Mouse (Mus musculus) megakaryocyte, embryonic 14.5 days (primary cell): ENCODE data around the gene Shisa3. TPM values are rescaled to one million over a fixed set of nuclear protein-coding genes. Genes with fewer than 3 reads are reported as not detected.

ENCODE experiments used
- H3K27me3 ChIP-seq: replicated peaks from 2 replicates; pipeline ENCODE3; 2012; ENCODE audit warnings: inconsistent platforms
- H3K36me3 ChIP-seq: replicated peaks from 2 replicates; pipeline ENCODE3; 2012; ENCODE audit warnings: low read length, inconsistent platforms, mixed read lengths
- H3K4me1 ChIP-seq: 2 replicates; pipeline ENCODE4 v1.6.1; 2012; ENCODE audit warnings: inconsistent platforms
- H3K4me3 ChIP-seq: replicated peaks from 2 replicates; pipeline ENCODE3; 2012; ENCODE audit warnings: moderate library complexity, mild to moderate bottlenecking, inconsistent platforms
- H3K9me3 ChIP-seq: 2 replicates; pipeline ENCODE4 v1.6.1; 2012; ENCODE audit warnings: inconsistent platforms
- FLI1 ChIP-seq: IDR thresholded peaks from 2 replicates; pipeline ENCODE4 v1.6.1; 2012; ENCODE audit warnings: low read length, inconsistent platforms, mixed read lengths
- GATA1 ChIP-seq: IDR thresholded peaks from 3 replicates; pipeline ENCODE4 v1.6.1; 2012; ENCODE audit warnings: mixed read lengths, low read length, inconsistent platforms, borderline replicate concordance
- polyA plus RNA-seq: library from polyadenylated mRNA; stranded (reverse); fragments of >175 nt; gene quantifications from 2 replicates; pipeline ENCODE4 v1.2.3, GENCODE M21; 2012; ENCODE audit warnings: low replicate concordance; ENCODE audit not compliant: insufficient read depth

The Shisa3 gene
- polyA plus RNA-seq, 1 experiment = not detected

DNA sequence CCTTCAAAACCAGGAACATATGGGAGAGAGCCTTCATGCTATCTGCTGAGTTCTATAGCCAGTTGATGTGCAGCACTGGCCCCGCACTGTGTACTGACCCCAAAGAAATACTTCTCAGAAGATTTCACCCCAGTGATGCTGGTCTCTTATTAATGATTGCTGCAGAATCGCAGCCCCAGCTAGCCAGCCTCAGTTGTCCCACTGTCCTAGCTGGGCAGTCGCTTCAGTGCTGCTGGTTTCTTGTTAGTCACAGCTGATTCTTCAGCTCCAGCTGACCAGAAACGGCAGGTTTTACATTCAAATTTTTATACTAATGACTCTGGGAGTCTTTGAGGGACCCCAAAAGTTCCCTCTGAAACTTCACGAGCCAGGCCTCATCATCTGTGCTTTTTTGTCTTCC is 42.3 kb downstream of the Shisa3 start:
- H3K27me3 ChIP-seq = no peaks in the 10 kb centered on the region
- H3K4me3 ChIP-seq = no peak overlapping the region
- peaks cover 100% of the 10 kb centered on the region for H3K36me3 ChIP-seq
- peaks cover 4% of the 10 kb centered on the region; the same call in 1 of the 2 replicates for H3K4me1 ChIP-seq
- no peak for TF ChIP-seq FLI1
- no peak for TF ChIP-seq GATA1
- H3K9me3 ChIP-seq = no peaks in the 10 kb centered on the region

DNA sequence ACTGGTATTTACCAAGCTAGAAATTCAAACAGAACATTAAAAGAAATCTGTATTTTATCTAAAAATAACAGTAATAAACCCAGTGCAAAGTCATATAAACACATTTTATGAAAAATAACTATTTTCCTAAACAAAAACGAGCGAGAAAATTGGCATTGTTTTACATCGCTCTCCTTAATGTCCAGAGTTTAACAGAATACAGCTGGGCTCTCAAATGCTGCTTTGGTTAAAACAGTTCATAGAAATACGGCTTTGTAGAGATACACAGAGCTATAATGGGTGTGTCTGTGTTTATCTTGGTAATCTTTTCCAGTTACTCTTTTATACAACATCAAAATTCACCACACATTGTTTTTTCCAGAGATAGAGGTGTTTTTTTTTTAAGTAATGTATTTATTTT is 44.8 kb downstream of the Shisa3 start:
- no peak for TF ChIP-seq FLI1
- TF ChIP-seq GATA1 = no peak
- no peaks in the 10 kb centered on the region for H3K27me3 ChIP-seq
- H3K9me3 ChIP-seq = no peaks in the 10 kb centered on the region
- peaks cover 100% of the 10 kb centered on the region for H3K36me3 ChIP-seq
- 0 out of 2 replicates have a peak, but pooled peaks cover 6% of the 10 kb centered on the region for H3K4me1 ChIP-seq
- no peak overlapping the region for H3K4me3 ChIP-seq

DNA sequence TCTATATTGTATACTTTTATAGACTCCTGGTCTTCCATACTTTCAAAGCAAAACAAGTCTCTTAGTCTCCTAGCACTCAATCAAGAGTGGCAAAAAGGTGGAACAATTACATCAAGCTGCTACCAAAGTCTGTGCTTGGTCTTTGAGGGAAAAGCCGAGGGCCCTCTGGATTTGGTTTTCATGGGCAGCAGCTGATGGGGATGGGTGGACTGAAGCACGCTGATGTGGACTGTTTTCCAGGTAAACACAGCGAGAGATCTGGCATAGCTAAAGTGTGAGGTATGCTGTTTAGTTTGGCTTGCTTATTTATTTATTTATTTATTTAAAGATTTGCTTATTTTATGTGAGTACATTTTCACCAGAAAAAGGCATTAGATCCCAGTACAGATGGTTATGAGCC is 45.9 kb downstream of the Shisa3 start:
- Histone ChIP-seq H3K27me3 (no peaks in the 10 kb centered on the region), H3K9me3 (no peaks in the 10 kb centered on the region), H3K4me3 (no peak overlapping the region), H3K4me1 (0 out of 2 replicates have a peak, but pooled peaks cover 6% of the 10 kb centered on the region), H3K36me3 (peaks cover 100% of the 10 kb centered on the region)
- TF ChIP-seq FLI1 (no peak), GATA1 (no peak)

DNA sequence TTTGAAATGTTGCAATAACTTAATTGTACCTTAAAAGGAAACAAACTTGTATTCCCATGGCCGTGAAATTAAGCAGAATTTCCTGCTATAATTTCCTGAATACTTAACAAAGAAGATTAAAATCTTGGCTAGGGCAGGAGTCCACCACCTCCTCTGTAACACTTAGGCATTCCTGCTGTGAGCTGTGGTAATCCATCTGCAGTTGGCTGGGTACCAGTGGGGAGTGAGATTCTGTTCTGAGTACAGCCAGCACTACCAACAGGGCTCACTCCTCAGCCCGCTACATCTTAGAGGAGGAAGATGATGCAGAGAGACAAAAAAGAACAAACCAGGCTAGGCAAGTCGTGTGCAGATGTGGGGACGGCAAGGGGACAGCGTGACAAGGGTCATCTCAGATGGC is 46.9 kb downstream of the Shisa3 start:
- Histone ChIP-seq H3K4me1 (0 out of 2 replicates have a peak, but pooled peaks cover 6% of the 10 kb centered on the region), H3K4me3 (no peak overlapping the region), H3K9me3 (no peaks in the 10 kb centered on the region), H3K27me3 (no peaks in the 10 kb centered on the region), H3K36me3 (peaks cover 100% of the 10 kb centered on the region)
- no peak for TF ChIP-seq FLI1
- TF ChIP-seq GATA1 = no peak

DNA sequence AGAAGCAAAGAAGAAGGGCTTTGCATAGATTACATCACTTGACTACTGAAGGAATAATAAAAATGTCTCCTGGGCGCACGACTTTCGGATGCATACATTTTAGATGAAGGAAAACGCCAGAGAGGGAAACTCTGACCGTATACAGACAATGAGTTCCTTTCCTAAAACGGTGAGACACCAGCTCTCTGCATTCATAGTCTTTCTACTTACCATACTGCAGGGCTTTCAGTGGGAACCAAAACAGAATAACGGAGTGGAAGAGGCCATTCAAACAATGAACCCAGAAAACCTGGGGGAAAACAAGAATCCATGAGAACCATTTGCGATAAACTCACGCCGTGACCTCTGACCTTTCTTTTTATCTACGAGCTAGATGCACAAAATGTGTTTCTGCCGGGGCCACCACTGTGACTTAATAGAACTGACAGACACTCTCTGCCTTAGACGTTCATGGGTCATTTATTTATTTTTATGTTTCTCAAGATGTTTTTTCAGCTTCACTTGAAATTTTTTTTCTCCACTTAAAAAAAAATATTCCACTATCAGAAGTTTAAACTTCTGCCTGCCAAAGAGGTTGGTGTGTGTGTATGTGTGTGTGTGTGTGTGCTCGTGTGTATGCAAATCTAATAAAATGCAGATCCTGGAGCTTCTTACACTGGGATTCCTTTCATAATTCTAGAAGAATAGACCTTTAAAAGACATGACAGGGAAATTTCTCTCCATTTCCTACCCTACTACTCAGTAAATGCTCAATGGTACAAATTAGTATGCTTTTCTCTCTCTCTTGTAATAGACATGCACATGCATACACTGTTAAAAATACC is 48.2 kb downstream of the Shisa3 start:
- 0 out of 2 replicates have a peak, but pooled peaks cover 6% of the 10 kb centered on the region for H3K4me1 ChIP-seq
- H3K36me3 ChIP-seq = peaks cover 100% of the 10 kb centered on the region
- no peak overlapping the region for H3K4me3 ChIP-seq

DNA sequence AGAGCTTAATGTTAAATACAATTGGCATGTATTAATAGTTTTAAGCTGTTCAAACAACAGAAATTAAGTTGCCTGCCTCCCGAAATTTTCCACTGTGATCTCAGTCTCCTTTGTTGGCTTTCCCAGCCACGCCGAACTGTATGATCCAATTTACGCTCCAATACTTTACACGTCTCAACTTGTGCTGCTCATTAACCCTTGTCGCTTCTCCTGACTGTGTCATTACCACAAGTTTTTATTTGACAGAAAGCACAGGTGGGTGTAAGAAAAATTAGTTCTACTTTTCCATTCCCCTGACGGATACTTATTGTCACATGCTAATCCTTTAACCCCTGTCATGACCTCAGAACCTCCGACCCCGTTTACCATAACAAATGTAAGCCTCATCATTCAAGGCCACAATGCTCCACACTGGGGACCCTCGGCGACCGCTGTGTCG is 49.2 kb downstream of the Shisa3 start:
- Histone ChIP-seq H3K36me3 (peaks cover 99% of the 10 kb centered on the region), H3K27me3 (no peaks in the 10 kb centered on the region), H3K9me3 (no peaks in the 10 kb centered on the region), H3K4me3 (no peak overlapping the region), H3K4me1 (0 out of 2 replicates have a peak, but pooled peaks cover 6% of the 10 kb centered on the region)
- TF ChIP-seq GATA1 = no peak
- TF ChIP-seq FLI1 = no peak

More for the DNA sequence above, 48.2 kb downstream of the Shisa3 start:
- no peaks in the 10 kb centered on the region for H3K27me3 ChIP-seq
- no peaks in the 10 kb centered on the region for H3K9me3 ChIP-seq
- TF ChIP-seq FLI1 (no peak), GATA1 (no peak)

DNA sequence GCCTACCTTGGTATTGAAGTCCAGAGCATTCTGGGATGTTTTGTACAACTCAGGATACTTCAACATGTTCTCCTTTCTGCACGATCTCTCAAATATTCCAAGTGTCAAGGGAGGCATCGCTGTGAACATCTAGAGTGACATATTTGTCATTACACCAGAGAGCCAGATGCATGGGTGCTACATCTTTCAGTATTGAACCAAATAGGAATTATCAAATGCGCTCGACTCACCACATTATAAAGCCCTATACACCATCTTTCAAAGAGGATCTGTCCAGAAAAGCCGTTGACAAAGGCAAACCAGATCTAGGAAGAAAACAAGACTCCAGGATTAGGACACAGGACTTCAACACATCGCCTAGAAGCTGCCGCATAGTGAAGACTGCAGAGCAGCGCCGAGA is 52.2 kb downstream of the Shisa3 start:
- no peak for TF ChIP-seq GATA1
- no peak for TF ChIP-seq FLI1
- Histone ChIP-seq H3K4me1 (0 out of 2 replicates have a peak, but pooled peaks cover 3% of the 10 kb centered on the region), H3K27me3 (no peaks in the 10 kb centered on the region), H3K9me3 (no peaks in the 10 kb centered on the region), H3K4me3 (no peak overlapping the region), H3K36me3 (peaks cover 98% of the 10 kb centered on the region)

DNA sequence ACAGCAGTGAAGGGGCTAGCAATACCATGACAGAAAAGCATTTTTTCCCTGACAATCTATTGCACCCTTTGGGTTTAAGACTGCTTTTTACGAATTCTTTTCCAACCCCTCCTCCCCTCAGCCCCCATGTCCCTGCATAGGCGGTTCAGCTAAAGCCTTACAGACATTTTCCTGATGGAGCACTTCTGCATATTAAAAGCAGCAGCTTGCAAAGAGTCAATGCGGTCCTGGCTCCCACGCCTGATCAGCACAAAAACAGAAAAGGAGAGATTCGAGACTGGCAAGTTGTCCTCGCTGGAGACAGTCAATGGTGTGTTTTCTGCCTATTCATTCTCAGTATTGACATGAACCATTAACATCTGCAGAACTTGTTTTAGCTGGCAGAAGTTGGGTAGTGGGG is 55.0 kb downstream of the Shisa3 start:
- no peak overlapping the region for H3K4me3 ChIP-seq
- H3K27me3 ChIP-seq = no peaks in the 10 kb centered on the region
- TF ChIP-seq GATA1 (no peak), FLI1 (no peak)
- H3K36me3 ChIP-seq = peaks cover 98% of the 10 kb centered on the region
- H3K4me1 ChIP-seq = no peaks in the 10 kb centered on the region
- H3K9me3 ChIP-seq = no peaks in the 10 kb centered on the region

DNA sequence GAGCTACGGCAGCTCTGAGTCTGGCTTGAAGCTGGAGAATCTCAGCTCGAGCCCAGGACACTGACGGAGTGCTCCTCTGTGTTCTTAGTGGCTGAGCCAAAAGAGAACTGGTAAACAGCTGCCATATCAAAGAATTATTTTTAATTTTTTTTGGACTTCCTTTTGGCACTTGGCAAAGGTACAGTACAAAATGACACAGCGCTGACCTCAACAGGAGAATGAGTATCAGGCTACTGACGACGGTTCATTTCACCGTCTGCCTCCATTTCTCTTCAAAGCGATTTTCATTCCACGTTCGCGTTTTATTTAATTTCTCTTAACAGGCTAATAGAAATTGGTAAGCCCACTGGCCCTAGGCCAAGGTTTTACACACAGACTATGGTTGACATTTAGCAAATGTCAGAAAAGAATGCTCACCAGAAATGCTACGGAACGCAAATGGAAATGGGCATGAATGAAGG is 61.8 kb downstream of the Shisa3 start:
- peaks cover 100% of the 10 kb centered on the region for H3K36me3 ChIP-seq
- TF ChIP-seq GATA1 = no peak
- TF ChIP-seq FLI1 = no peak
- H3K4me1 ChIP-seq = peaks cover 5% of the 10 kb centered on the region
- H3K9me3 ChIP-seq = no peaks in the 10 kb centered on the region
- H3K4me3 ChIP-seq = no peak overlapping the region
- H3K27me3 ChIP-seq = no peaks in the 10 kb centered on the region

DNA sequence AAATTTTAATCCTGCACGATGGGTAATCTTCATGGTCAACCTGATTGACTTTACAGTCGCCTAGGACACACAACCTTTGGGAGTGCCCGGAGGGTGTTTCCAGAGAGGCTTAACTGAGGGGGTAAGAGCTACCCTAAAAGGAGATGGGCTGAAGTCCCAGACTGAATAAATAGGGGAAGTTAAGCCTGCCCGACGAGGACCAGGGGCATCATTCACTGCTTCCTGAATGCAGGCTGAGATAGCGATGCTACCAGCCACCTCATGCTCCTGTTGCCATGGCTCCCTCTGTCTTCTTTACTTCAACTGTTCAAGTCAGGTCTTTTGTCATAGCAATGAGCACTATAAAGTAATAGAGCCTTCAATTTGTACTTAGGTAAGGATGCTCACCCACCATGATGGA is 62.5 kb downstream of the Shisa3 start:
- Histone ChIP-seq H3K4me1 (peaks cover 5% of the 10 kb centered on the region), H3K27me3 (no peaks in the 10 kb centered on the region), H3K4me3 (no peak overlapping the region), H3K36me3 (peaks cover 100% of the 10 kb centered on the region), H3K9me3 (no peaks in the 10 kb centered on the region)
- TF ChIP-seq FLI1 (no peak), GATA1 (no peak)

DNA sequence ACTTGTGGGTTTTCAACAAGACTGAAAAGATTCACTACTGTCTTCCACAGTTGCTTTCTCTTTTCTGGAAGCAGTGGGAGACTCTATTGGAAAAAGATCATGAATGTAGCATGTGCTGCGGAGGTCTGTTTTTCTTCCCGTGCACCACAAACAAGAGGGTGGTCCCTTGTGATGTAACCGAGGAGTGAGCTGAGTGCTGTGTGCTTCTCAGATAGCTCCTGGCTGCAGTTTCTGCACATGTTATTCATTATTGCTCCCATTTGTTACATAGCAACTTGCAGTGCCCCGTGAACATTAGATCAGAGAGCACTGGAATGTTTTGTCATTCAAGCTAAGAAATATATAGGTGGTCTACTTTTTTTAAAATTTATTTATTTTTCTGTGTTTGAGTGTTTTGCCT is 65.3 kb downstream of the Shisa3 start:
- no peaks in the 10 kb centered on the region for H3K9me3 ChIP-seq
- H3K27me3 ChIP-seq = no peaks in the 10 kb centered on the region
- TF ChIP-seq FLI1 (no peak), GATA1 (no peak)
- H3K4me1 ChIP-seq = peaks cover 5% of the 10 kb centered on the region
- no peak overlapping the region for H3K4me3 ChIP-seq
- H3K36me3 ChIP-seq = peaks cover 100% of the 10 kb centered on the region

Other genes with a start within 250 kb of the Shisa3 start
- 0.35 and 0.88 TPM in 2 replicates for gene Bend4, start 179.6 kb upstream of the Shisa3 start, polyA plus RNA-seq
- 39.1 and 107 TPM in 2 replicates for gene Atp8a1, start 239.6 kb downstream of the Shisa3 start, polyA plus RNA-seq